Mouse (Mus musculus) CD4-positive naive resting alpha-beta T cell, adult 57 days (primary cell): ENCODE results near the gene Lars2. TPM values are rescaled to one million over a fixed set of nuclear protein-coding genes. Genes with fewer than 3 reads are reported as not detected.

Source experiments
- total RNA-seq: library from RNA; stranded (reverse); gene quantifications from one replicate; pipeline ENCODE4 v1.2.4, GENCODE M21; 2023

Gene Lars2
- total RNA-seq, result 384 TPM

GRCm38 (mm10) chr9:123366708-123367385 is at the start of gene Lars2:
Gene Lars2, plus strand, starts transcription at chr9:123366927.

GRCm38 (mm10) chr9:123478586-123479195 is 112.0 kb downstream of the Lars2 start, which contains the start of gene Limd1:
Gene Limd1, plus strand, starts transcription at chr9:123478706.

Other genes starting within 250 kb of the Lars2 start
- gene Clec3b, start 216.0 kb upstream of the Lars2 start, total RNA-seq, result 2.0 TPM
- 0.41 TPM for gene Cdcp1, start 150.9 kb upstream of the Lars2 start, total RNA-seq
- 0.89 TPM for gene Tmem158, start 106.2 kb upstream of the Lars2 start, total RNA-seq
- gene Limd1, start 111.8 kb downstream of the Lars2 start, total RNA-seq, result 85.0 TPM
- gene Sacm1l, start 162.8 kb downstream of the Lars2 start, total RNA-seq, result 27.2 TPM